Mouse (Mus musculus): Measurements from ENCODE around the gene 2310034G01Rik.

The 2310034G01Rik gene

DNA sequence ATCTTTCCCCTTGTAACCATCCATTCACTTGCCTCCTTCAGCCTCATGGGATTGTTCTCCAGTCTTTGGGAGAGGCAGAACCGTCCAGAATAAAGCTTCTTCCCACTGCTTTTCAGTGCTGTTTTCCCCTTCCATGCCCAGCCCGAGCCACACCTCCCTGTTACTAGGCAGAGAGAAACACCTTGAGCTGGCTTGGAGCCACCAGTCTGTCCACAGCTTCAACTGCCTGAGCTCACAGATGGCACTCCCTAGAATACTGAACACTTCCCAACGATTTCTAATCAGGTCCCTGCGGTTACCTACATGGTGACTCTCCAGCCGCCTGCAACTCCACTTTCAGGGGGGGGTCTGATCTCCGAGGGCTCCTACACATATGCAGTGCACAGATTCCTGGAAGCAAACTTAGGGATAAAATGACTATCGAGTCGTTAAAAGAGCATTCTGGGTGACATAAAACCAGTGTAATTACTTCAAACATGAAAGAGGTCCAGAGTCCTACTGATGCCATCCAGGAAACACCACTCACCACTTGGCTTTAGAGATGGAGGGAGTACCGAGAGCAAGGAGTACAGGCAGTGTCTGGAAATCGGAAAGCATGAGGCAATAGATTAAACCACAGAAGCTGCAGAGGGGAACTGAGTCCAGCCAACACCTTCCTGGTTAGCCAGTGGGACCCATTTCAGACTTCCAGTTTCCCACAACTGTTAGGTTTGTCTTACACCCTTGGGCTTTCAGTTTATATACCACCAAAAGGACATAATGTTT is at the start of gene 2310034G01Rik:
2310034G01Rik (minus strand) TSS at position 135 of the 765 bp plus-strand sequence.
- DNase-seq: no peak

DNA sequence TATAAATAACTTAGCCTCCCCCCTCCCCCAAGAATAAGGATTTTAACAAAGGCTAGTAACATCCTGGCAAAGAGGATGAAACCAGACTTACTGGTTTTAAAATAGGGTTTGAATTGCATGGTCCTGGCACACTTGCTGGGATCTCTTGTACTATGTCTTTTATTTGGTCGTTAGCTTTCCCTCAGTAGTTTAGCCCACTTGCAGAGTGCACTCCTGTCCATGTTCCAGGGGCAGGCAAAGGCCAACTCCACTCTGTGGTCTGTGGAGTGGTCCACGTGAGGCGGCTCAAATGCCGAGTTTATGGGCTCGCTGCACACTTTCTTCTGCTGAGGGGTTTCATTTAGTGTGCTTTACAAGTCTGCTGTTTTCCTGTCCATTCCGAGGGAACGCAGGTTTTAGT is 49.8 kb upstream of the 2310034G01Rik start:
- no peak for DNase-seq

DNA sequence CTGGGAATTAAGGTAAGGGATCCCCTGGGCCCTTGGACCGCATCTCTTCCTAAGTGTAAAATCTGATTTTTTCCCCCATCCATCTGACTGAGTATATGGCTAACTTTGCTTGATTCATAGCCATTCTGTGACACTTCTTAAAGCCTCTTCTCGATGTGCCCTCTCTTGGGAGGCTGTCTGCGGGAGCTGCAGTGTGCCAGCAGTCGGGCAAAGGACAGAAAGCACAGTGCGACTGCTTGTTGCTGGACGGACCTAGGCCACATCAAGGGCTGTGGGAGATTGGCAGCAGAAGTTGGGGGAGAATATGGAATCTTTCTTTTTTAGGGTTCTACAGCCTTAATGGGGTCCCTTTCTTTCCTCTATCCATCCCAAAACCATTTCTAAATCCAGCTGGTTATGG is 49.3 kb upstream of the 2310034G01Rik start:
- DNase-seq: no peak

DNA sequence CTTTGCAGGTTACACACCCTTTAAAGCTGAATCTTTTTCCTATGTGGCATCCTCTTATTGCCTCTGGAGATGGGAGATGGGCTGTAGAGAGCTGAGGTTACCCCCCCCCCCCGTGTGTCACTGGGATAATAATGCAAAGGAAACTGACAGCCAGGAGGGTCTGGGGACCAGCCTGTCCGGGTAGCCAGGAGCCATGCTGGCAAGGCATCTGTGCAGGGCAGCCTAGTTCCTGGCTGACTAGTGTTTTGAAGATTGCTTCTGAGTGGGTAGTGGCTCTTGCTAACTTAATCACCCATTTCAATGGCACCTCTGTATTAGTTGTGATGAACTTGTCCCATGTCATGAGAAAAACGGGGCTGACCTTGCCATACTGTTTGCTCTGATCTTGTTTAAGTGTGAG is 48.3 kb upstream of the 2310034G01Rik start:
- DNase-seq: no peak

DNA sequence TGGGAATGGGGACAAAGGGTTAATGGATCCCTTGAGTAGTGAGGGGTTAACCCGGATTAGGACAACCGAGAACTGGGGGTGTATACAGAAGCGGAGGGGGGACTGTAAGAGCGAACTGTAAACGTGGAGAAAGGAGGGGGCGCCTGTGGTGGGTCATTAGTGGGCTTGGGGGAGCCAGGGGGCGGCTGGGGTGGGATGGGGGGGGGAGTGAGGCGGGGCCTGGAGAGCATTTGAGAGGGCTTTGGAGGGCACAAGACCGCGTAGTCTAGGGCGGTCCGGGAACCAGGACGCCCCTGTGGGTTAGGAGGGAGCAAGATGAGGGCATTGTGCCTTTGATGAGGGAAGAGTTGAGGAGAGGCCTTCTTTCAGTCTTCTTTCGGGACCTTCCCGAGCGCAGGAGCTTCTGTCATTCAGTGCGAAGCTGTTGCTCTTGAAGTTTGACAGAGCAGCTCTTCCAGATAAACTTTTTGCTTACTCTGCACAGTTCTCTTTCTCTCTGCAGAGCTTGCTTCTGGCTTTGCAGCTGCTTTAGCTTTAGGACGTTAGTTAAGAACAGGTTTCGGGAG is 47.4 kb upstream of the 2310034G01Rik start:
- DNase-seq: peak; percentile 15

DNA sequence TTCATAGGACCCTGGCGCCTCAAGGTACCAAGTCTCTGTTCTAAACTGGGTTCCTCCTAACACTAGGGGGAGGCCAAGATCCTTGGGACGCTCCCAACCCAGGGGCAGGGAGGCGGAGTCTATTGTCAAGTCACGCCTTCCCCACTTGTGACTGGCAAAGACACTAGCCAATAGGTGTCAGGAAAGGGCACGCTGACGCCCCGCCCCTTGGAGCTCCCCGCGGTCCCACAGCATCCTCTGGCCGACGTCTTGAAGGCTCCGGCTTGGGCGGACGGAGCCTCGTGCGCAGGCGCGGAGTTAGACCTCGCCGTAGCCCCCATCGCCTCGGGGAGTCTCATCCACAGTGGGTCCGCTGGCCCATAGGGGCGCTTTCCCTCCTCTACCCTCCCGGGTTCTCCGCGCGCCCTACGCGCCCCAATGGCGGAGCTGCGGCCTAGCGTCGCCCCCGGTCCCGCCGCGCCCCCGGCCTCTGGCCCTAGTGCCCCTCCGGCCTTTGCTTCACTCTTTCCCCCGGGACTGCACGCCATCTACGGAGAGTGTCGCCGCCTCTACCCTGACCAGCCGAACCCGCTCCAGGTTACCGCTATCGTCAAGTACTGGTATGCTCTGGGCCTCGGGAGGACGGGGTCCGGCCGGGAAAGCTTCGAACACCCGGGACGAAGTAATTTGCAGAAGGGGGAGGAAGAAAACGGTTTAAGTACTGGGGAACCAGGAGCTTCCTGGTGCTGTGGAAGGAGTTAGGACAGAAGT is 46.8 kb upstream of the 2310034G01Rik start, which contains the start of gene Sufu:
Sufu (plus strand) TSS at position 211 of the 750 bp plus-strand sequence.
- peak; percentile 95 for DNase-seq

DNA sequence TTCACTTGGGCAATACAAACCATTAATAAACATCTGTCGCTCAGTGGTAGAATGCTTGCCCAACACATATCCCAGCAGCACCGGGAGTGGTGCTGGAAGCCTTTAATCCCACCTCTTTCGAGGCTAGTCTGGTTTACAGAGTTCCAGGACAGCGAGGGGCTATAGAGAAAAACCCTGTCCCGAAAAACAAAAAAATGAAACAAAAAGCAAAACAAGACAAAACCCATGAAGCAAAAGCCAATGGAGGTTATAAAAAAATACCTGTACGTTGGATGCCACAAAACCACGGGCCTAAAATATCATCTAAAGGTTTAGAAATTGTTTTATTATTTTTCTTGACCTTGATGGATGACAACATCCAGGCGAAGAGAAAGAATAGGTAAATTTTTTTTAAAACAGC is 46.0 kb upstream of the 2310034G01Rik start:
- no peak for DNase-seq

DNA sequence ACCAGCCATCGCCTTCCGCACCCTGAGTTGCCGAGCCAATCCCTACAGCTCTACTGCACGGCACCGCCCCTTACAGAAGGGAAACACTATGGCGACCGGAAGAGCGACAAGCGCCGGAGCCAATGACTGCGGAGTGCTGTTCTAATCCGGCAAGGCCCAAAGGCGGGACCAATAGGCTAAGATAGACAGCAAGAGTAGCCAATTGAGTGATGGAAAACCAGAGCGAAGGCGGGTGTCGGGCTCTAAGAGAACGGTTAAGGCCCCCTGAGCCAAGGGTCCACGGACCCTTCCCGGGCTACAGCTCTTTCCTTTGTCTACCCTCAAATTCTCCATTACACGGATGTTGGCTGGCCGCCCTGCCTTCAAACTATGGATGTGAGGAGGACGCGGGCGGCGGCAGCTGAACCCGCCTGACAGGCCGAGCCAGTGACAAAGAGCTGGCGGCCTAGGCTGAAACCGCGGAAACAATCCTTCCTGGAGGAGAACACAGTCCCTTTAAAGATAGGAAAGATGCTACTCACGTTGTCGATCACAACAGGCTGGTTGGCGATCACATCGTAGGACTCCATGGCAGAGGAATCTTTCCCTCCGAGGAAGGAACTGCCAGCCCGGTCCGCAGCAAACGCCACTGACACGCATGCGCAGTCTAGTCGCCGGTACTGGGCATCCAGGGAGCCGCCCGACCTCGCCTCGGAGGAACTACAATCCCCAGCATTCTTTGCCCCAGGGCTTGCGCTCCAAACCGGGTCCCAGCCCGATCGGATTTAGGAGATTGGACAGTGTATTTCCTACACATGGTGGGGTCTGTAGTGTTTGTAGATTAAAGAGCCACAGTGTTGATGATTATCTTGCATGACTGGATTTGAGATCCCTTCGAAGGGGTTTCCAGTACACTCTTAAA is 45.3 kb upstream of the 2310034G01Rik start, which contains the start of gene Actr1a:
Actr1a (minus strand) TSS at position 640 of the 901 bp plus-strand sequence.
- DNase-seq: peak; percentile 97

DNA sequence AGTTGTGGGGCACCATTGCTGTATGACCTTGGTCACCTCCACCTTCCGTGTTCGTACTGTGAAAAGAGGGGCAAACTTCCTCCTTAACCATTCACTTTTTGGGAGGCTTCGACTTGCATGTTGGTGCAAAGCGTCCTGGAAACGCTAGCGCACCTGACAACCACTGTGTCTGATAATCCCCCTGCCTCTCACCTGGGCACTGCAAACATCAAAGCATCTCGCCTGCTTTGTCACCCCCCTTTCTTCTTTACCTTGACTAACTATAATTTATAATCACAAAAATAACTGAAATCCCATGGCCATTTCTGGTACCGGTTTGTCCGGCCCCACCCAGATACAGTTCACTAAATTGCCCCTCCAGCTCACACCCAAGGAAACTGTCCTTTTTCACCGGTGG is 44.6 kb upstream of the 2310034G01Rik start:
- no peak for DNase-seq

DNA sequence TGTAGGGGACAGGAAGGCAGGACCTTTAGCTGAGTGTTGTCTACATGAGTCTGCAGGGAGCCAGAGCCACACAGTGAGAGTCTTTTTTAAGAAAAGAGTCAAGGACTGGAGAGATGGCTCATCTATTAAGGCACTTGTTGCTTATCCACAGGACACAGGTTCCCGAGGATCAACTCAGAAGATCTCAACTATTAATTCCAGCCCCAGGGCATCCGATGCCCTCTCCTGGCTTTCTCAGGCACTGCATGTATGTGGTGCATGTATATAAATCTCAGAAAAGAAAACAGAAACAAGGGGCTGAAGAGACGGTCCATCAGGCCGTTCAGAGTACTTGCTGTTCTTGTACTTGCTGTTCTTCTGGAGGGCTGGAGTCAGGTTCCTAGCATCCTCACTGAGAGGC is 41.9 kb upstream of the 2310034G01Rik start:
- DNase-seq: no peak

DNA sequence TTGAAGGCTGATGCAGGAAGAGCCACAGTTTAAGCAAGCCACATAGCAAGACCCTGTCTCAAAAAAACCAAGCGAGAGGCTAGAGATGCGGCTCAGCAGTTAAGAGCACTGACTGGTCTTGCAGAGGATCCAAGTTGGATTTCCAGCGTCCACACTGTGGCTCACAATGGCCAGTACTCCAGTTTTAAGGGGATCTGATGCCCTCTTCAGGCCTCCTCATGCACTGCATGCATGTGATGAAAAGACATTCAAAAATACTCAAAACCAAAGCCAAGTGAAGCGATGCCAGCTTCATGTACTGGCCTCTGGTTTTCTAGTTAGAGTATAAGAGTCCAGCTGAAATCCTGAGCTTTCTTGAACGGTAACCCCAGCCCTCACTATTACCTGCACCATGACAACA is 39.8 kb upstream of the 2310034G01Rik start:
- no peak for DNase-seq

DNA sequence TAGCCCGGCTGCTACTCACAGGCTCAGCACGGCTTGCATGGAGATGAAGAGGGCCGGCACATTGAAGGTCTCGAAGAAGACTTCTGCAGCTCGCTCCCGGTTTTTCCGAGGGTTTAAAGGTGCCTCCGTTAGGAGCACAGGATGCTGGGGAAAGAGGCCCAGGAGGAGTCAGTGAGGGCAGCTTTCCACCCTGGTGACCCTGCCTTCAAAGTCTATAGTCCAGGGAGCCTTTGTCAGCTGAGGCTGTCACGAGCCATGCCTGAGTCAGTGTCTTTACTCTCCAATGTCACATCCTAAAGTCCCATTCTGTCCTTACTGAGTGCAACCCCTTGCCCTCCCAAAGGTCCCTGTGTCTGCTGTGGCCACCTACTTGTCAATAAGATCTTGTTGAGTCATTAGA is 32.2 kb upstream of the 2310034G01Rik start:
- DNase-seq: no peak

DNA sequence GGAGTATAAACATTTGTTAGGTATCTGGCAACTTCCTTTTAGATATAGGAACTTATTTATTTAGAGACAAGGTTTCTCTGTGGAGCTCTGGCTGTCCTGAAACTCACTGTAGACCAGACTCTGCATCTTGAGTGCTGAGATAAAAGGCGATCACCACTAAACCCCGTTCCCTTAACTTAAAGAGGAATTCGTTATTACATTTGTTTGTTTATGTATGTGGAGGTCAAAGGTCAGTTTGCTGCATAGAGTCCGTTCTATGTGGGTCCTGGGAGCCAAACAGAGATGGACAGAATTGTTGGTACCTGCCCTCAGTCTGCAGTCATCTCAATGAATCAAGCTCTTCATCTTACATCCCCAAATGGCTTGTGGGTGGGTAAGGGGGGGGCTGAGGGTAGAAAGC is 25.8 kb upstream of the 2310034G01Rik start:
- no peak for DNase-seq

DNA sequence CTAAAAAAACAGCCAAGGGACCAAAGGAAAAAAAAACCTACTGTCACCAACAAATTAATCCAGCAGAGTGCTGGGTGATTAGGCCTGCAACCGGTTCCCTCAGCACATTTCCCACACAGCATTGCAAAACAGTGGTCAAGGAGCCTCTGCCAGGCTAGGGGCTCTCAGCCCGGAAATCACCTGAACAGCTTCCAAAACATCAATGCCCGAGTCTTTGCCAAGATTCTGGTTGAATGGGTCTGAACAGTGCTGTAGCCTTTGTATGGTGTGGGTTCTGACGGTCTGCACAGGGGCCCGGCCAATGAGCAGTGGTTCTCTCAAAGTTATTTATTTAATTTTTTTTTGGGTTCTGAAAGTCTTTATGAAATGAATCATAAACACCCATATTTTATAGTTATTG is 25.4 kb upstream of the 2310034G01Rik start:
- no peak for DNase-seq

DNA sequence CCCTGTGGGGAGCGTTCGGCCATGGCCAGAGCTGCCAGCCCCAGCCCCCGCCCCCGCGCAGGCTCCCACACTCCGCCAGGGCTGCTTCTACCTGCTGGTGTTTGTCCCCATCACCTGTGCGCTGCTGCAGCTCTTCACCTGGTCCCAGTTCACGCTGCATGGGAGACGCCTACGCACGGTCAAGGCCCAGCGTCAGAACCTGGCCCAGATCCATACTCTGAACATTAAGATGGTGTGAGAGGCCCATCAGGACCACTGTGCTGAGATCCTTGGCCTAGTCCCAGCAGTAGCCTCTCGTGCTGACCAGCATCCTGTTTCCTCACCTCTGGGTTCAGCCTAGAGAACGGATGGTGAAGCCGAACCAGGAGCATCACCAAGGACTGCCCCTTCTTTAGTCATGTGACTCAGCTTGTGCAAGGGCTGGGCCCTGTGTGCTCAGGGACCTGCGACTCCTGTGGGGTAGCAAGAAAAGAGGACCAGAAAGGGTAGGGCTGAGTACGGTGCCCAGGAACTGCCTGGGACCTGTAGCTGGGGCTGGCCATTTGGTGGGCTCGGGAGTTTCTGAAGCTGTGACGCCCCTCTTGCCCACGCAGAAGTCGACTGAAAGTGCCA is 24.5 kb upstream of the 2310034G01Rik start:
- DNase-seq: no peak

DNA sequence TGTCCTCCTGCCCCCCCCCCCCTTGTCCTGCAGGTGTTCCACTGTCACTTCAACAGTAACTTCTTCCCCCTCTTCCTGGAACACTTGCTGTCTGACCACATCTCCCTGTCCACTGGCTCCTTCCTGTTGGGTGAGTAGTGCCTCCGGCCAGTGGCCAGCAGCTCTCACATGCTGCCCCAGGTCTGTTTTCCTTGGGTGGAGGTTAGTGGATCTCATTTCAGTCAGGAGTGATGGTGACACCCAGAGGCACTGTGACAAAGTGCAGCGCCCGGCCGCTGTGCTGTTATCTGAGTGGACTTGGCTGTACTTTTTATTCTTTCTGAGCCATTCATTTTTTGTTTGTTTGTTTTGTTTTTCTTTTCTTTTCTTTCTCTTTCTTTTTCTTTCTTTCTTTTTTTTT is 19.1 kb upstream of the 2310034G01Rik start:
- peak; percentile 34 for DNase-seq

DNA sequence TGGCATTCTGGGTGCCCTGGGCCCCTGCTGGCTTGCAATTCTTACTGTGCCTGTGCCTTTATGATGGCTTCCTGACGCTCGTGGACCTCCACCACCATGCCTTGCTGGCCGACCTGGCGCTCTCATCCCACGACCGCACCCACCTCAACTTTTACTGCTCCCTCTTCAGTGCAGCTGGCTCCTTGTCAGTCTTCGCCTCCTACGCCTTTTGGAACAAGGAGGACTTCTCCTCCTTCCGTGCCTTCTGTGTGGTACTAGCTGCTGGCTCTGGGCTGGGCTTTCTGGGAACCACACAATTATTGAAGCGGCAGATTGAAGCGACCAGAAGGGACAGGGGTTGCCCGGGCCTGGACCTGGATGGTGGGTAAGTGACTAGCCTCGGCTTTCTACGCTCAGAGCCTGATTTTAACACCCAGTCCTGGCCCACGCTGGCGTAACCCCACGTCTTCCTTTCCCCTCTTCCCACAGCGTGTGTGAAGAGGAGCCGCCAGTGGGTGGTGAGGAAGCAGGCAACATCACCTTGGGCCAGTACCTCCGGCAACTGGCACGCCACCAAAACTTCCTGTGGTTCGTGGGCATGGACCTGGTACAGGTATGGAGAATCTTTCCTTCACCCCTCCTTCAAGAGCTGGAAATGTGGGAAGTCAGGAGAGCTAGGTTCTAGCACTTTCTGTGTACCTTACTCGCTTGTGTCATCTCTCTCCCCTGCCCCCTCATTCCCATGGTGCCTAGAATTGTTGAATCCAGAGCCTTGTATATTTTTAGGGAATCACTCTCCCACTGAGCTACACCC is 17.9 kb upstream of the 2310034G01Rik start:
- DNase-seq: no peak

DNA sequence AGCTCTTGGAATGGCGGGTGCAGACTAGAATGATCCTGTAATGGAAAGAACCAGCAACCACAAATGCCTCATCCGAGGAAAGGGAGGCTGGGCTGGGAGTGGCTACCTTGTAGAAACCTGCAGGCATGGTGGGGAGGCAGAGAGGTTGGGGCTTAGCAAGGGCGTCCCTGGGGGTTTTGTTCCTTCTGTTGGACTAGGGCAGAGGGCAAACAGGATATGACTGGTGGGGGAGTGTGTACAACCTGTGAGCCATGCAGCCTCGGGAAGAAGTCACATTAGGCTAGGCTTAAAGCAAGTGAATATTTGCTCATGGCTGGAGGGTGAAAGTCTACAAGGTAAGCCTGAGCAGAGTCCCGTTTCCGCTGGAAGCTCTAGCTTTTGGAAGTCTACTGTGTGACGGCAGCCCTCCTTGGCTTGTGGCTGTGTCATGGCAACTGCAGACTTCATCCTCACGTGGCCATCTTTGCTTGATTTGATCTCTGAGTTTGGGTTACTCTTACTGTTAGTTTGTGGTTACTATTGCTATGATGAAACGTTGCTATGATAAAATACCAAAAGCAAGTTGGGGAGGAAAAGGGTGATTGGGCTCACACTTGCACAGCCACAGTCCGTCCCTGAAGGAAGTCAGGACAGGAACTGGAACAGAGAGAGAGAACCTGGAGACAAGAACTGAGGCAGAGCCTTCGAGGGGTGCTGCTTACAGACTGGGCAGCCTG is 13.3 kb upstream of the 2310034G01Rik start:
- DNase-seq: no peak

DNA sequence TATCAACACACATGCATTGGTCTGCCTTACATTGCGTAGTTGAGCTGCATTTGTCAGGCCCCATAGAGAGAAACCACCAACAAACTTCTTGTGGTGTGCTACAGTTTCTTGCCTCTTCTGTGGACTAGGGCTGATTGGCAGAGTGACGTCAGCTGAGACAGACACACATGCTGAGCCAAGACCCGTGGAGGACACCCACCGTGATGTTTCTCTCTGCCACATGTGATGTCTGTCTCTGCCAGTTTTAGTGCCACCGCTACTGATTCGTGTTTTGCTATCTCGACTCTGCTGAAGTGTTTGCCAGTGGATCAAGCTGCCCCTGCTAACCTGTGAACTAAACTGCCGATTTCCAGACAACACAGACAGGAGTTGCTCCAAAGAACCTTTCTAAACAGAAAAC is 12.0 kb upstream of the 2310034G01Rik start:
- DNase-seq: no peak

DNA sequence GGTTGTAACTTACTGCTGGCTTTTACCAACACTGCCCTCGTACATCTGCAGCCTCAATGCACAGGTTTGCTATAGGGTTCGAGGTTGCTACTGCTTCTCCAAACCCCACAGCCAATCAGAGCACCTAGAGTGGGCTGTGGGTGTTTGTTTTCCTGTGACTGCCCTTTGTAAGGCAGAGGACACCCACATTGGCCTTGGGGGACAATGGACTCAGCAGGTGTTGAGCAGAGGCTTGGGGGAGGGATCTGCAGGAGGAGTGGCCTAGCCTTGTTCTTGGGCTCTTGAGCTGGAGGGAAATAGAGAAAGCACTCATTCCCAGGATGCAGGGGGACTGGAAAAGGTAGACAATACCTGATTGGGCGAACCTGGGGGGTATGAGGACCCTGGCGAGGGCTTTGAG is 8.3 kb upstream of the 2310034G01Rik start:
- no peak for DNase-seq

Data from right cerebral cortex, postnatal 4 days (tissue).